ENCODE assay signal across 14 mouse cellular contexts in genomic region chr4:88788402-88788801, GRCm38 (mm10). TPM values are rescaled to one million over a fixed set of nuclear protein-coding genes. Genes with fewer than 3 reads are reported as not detected.
A peak's percentile ranks its signal among the peaks of the same experiment; 100 is the strongest.
DNase-seq lines count a peak whose midpoint lies in the region; ATAC-seq and TF ChIP-seq lines count a peak whose summit lies in the region.
"Not testable (repeated sequence)": the region's sequence is repeated elsewhere in the genome, so short reads cannot be mapped to it uniquely, and the experiment has no call there.
"Had no signal": no experiment of that assay in that cellular context is flagged by ENCODE, and none has a peak within 500 bp of the region (broad histone marks: within the 10 kb centered on the region; RNA-seq: fewer than 3 reads in every experiment).

TSS of gene Gm13277 (plus strand) at chr4:88788632.

- not testable (repeated sequence) for ATAC-seq in kidney, postnatal 0 days (replicated peaks; ENCODE audit: low FRiP score, low read depth)

- H3K4me1 ChIP-seq in cortical plate, adult 2 months (ENCODE audit: control insufficient read depth, insufficient read depth, low read length); kidney, postnatal 0 days (replicated peaks; ENCODE audit: insufficient read depth, low read length); spleen, adult 2 months (ENCODE audit: control insufficient read depth, insufficient read depth, insufficient read length): not testable (repeated sequence)

- TF ChIP-seq POLR2A in cortical plate, adult 2 months (IDR thresholded peaks at IDR 0.05; ENCODE audit: extremely low read depth, insufficient read depth, low read length); spleen, adult 2 months (IDR thresholded peaks at IDR 0.05; ENCODE audit: low read depth, low read length): not testable (repeated sequence)

- not testable (repeated sequence) for H3K27me3 ChIP-seq in kidney, postnatal 0 days (ENCODE audit: insufficient read depth, low read length); spleen, adult 2 months (ENCODE audit: control insufficient read depth, insufficient read depth, low read length)

- peak; percentile 26; the same call in 1 of the 2 replicates for TF ChIP-seq CTCF in cortical plate, adult 2 months (IDR thresholded peaks at IDR 0.05; ENCODE audit: extremely low read depth, insufficient read depth, low read length)
- peak; percentile 58 for TF ChIP-seq CTCF in kidney, postnatal 0 days (IDR thresholded peaks at IDR 0.05; ENCODE audit: low read depth)
- TF ChIP-seq CTCF in spleen, adult 2 months (IDR thresholded peaks at IDR 0.05; ENCODE audit: extremely low read depth, insufficient read depth, insufficient read length, insufficient replicate concordance): peak; percentile 28; the same call in 1 of the 2 replicates

- not testable (repeated sequence) for H3K36me3 ChIP-seq in kidney, postnatal 0 days (ENCODE audit: insufficient read depth, low read length); spleen, adult 2 months (ENCODE audit: control insufficient read depth, insufficient read depth, low read length)

- 0% methylated on average over 2 of the region's 28 CpGs for WGBS in kidney, postnatal 0 days
- WGBS in spleen, adult 2 months: 0% methylated on average over 1 of the region's 28 CpGs

- H3K4me2 ChIP-seq in kidney, postnatal 0 days (ENCODE audit: low read length): not testable (repeated sequence)

- H3K9ac ChIP-seq in kidney, postnatal 0 days (ENCODE audit: low read depth, low read length): not testable (repeated sequence)

- H3K27ac ChIP-seq in cortical plate, adult 2 months (ENCODE audit: insufficient read depth, low read length); kidney, postnatal 0 days; spleen, adult 2 months (ENCODE audit: insufficient read depth, low read length): not testable (repeated sequence)

- not testable (repeated sequence) for H3K9me3 ChIP-seq in kidney, postnatal 0 days (replicated peaks; ENCODE audit: low read length)

- not testable (repeated sequence) for H3K4me3 ChIP-seq in cortical plate, adult 2 months (ENCODE audit: insufficient read depth, low read length); kidney, postnatal 0 days (replicated peaks; ENCODE audit: low read depth, low read length); spleen, adult 2 months (ENCODE audit: extremely low read depth, insufficient read depth, insufficient read length)

- DNase-seq in adrenal gland, postnatal 25 days: peak; percentile 60
- peak; percentile 66 to 83 for DNase-seq in heart, adult 18-20 months
- not testable (repeated sequence) for DNase-seq in kidney, postnatal 0 days (ENCODE audit: low spot score)
- DNase-seq in left cerebral cortex, adult 18-20 months (ENCODE audit: low spot score in 2 of 2): peak; percentile 48 to 55
- DNase-seq in lung, postnatal 14 days: peak; percentile 67
- peak in 1 of 2 experiments; percentile 63 for DNase-seq in spleen, adult 2 months (ENCODE audit: low read depth in 1 of 2, low spot score in 2 of 2)
- peak; percentile 34 to 72 for DNase-seq in urinary bladder, postnatal 36 days (ENCODE audit: low spot score in 2 of 2)

RNA-seq across cellular contexts. Expression of gene Gm13277, which starts in this region (rescaled TPM):
- total RNA-seq in adrenal gland, postnatal 25 days (2021): not detected in 2 replicates
- polyA plus RNA-seq in cortical plate, adult 2 months (2012; rRNA removed): not detected in 2 replicates
- total RNA-seq in heart, adult 18-20 months (2021): not detected
- polyA plus RNA-seq in kidney, postnatal 0 days (2015; fragmentation: Nextera tagmentation; extraction: Ambion mirVana): not detected in 2 replicates
- not detected for total RNA-seq in left cerebral cortex, adult 18-20 months (2021)
- polyA plus RNA-seq in spleen, adult 2 months (2012; rRNA removed): not detected in 2 replicates
- polyA plus RNA-seq: embryonic facial prominence, embryonic 10.5 days; forebrain, embryonic 15.5 days; hindbrain, embryonic 13.5 days; limb, embryonic 13.5 days; neural tube, embryonic 13.5 days; stomach, embryonic 15.5 days had no signal

Comparison
In these comparisons a context has a peak if more than half of its experiments do, and no peak if none do; other contexts are left out.
1. Peak in DNase-seq in adrenal gland, postnatal 25 days; RNA of the gene not detected or under 1 TPM.
2. Peak in DNase-seq in heart, adult 18-20 months; RNA of the gene not detected or under 1 TPM.
3. Peak in DNase-seq in left cerebral cortex, adult 18-20 months; RNA of the gene not detected or under 1 TPM.